Mouse (Mus musculus) G1E (cell line): ENCODE results near the gene Adap1. TPM values are rescaled to one million over a fixed set of nuclear protein-coding genes. Genes with fewer than 3 reads are reported as not detected.

Experiments
- ATAC-seq: 2 replicates; pipeline ENCODE4 v1.8.0; 2016; ENCODE audit warnings: mild to moderate bottlenecking; ENCODE audit not compliant: insufficient number of reproducible peaks, poor library complexity, low FRiP score, severe bottlenecking; ENCODE audit errors: extremely low read depth
- DNase-seq: peaks from one replicate; pipeline ENCODE4 v3.0.0; 2012; ENCODE audit warnings: low spot score
- H3K27me3 ChIP-seq: 2 replicates; pipeline ENCODE4 v1.6.1; 2012; ENCODE audit warnings: mild to moderate bottlenecking, low read length, inconsistent platforms; ENCODE audit not compliant: insufficient read depth
- H3K36me3 ChIP-seq: replicated peaks from 2 replicates; pipeline ENCODE3; 2012; ENCODE audit warnings: mild to moderate bottlenecking, inconsistent platforms
- H3K4me1 ChIP-seq: 2 replicates; pipeline ENCODE4 v1.6.1; 2012; ENCODE audit warnings: low read depth, low read length, inconsistent platforms, mixed read lengths; ENCODE audit not compliant: insufficient read depth
- H3K4me3 ChIP-seq: 2 replicates; pipeline ENCODE4 v1.5.1; 2012; ENCODE audit warnings: low read depth, mild to moderate bottlenecking, inconsistent platforms, low read length, moderate library complexity, mixed read lengths
- H3K9me3 ChIP-seq: replicated peaks from 2 replicates; pipeline ENCODE4 v1.6.1; 2012; ENCODE audit warnings: inconsistent platforms
- CTCF ChIP-seq: IDR thresholded peaks from 2 replicates; pipeline ENCODE4 v1.5.1; 2012; ENCODE audit warnings: low read depth, low read length, inconsistent platforms, mixed read lengths
- GATA1 ChIP-seq: IDR thresholded peaks from 2 replicates; pipeline ENCODE4 v1.6.1; 2012; ENCODE audit warnings: borderline replicate concordance, low read length, inconsistent platforms, mixed read lengths
- GATA2 ChIP-seq: IDR thresholded peaks from 2 replicates; pipeline ENCODE4 v1.6.1; 2012; ENCODE audit warnings: low read depth, low read length, inconsistent platforms, borderline replicate concordance
- POLR2AphosphoS5 ChIP-seq: IDR thresholded peaks from 2 replicates; pipeline ENCODE4 v1.6.1; 2012; ENCODE audit warnings: low read depth, low read length, inconsistent platforms; ENCODE audit not compliant: insufficient replicate concordance
- TAL1 ChIP-seq: conservative IDR thresholded peaks from 2 replicates; pipeline ENCODE4 v1.6.1; 2012; ENCODE audit warnings: low read depth, low read length, inconsistent platforms, mixed read lengths
- polyA plus RNA-seq: library from polyadenylated mRNA; stranded (reverse); fragments of >175 nt; gene quantifications from 2 replicates; pipeline ENCODE4 v1.2.3, GENCODE M21; 2012
- total RNA-seq, 2 experiments: library from RNA; stranded (forward) in 1 of 2; stranded (reverse) in 1 of 2; fragments of 200-1000 nt in 1 of 2; fragments of >200 nt in 1 of 2; fragmentation: Nextera tagmentation in 1 of 2; gene quantifications; 2 replicates each; pipeline ENCODE4 v1.2.3; 2014 to 2017

Gene Adap1
- total and polyA plus RNA-seq, 3 experiments: 1.4 to 2.3 (median 1.8) TPM

GRCm38 (mm10) chr5:139257265-139257664 is 68.2 kb downstream of the Adap1 start:
- ATAC-seq: no peak
- TF ChIP-seq POLR2AphosphoS5 (no peak), TAL1 (no peak), GATA2 (no peak), CTCF (no peak), GATA1 (no peak)
- Histone ChIP-seq H3K4me1 (peaks cover 54% of the 10 kb centered on the region), H3K36me3 (peaks cover 84% of the 10 kb centered on the region), H3K9me3 (no peaks in the 10 kb centered on the region), H3K27me3 (no peaks in the 10 kb centered on the region), H3K4me3 (no peak overlapping the region; the same call in 1 of the 2 replicates)
- no peak for DNase-seq

GRCm38 (mm10) chr5:139256211-139256765 is 69.1 kb downstream of the Adap1 start:
- ATAC-seq (no peak), DNase-seq (no peak)
- H3K4me3 ChIP-seq: no peak overlapping the region
- no peaks in the 10 kb centered on the region for H3K27me3 ChIP-seq
- peaks cover 61% of the 10 kb centered on the region for H3K4me1 ChIP-seq
- peaks cover 78% of the 10 kb centered on the region for H3K36me3 ChIP-seq
- no peaks in the 10 kb centered on the region for H3K9me3 ChIP-seq
- no peak for TF ChIP-seq GATA2
- no peak for TF ChIP-seq CTCF
- TF ChIP-seq TAL1: no peak
- no peak for TF ChIP-seq POLR2AphosphoS5
- no peak for TF ChIP-seq GATA1

DNA sequence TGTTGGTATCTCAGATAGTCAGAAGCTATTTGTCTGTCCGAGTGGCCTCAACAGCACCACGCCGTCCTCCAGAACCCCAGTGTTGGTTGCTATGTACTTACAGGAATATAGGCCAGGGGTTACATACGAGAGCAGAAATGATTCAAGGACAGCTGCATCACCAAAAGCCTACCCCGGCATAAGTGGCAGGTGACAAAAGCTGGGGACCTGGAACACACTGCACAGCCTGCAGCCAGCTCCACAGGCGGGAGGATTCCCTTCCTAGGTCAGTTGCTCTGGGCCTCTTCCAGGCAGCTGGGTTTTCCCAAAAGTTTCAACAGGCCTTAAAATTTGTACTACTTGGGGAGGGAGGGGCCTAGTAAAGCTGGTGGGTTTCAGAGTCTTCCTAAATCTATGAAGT is 69.6 kb downstream of the Adap1 start:
- peaks cover 78% of the 10 kb centered on the region for H3K36me3 ChIP-seq
- ATAC-seq: no peak

DNA sequence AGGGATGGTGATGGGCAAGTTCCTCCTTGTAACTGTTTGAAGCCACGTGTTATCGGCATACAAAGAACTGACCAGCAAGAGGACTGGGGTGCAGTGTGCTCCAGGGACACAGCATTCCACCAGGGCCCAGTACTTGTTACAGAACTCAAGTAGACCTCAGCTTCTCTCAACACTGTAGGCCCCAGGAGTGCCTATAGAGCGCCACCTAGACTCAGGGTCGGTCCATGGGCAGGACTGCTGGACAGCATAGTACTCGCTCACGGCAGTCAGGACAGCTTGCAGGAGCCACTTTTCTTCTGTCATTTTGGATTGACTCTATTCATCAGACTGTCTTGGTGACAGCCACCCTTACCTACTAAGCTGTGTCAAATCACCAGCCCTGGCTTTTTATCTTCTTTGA is 70.5 kb downstream of the Adap1 start:
- H3K4me3 ChIP-seq: no peak overlapping the region; the same call in 1 of the 2 replicates
- H3K9me3 ChIP-seq: no peaks in the 10 kb centered on the region
- TF ChIP-seq GATA2 (no peak), CTCF (no peak), TAL1 (no peak), GATA1 (no peak), POLR2AphosphoS5 (no peak)
- peaks cover 66% of the 10 kb centered on the region for H3K4me1 ChIP-seq
- no peak for DNase-seq
- H3K27me3 ChIP-seq: no peaks in the 10 kb centered on the region
- peaks cover 78% of the 10 kb centered on the region for H3K36me3 ChIP-seq
- no peak for ATAC-seq

More for the DNA sequence above, 69.6 kb downstream of the Adap1 start:
- peaks cover 66% of the 10 kb centered on the region for H3K4me1 ChIP-seq
- no peaks in the 10 kb centered on the region for H3K27me3 ChIP-seq
- TF ChIP-seq GATA2: no peak
- no peak for TF ChIP-seq POLR2AphosphoS5
- TF ChIP-seq CTCF: no peak
- TF ChIP-seq GATA1: no peak
- TF ChIP-seq TAL1: no peak
- H3K9me3 ChIP-seq: no peaks in the 10 kb centered on the region
- H3K4me3 ChIP-seq: no peak overlapping the region; the same call in 1 of the 2 replicates
- DNase-seq: no peak

- H3K36me3 ChIP-seq: peaks cover 77% of the 10 kb centered on the region
- TF ChIP-seq GATA1 (no peak), CTCF (no peak), TAL1 (no peak), GATA2 (no peak), POLR2AphosphoS5 (no peak)
- H3K4me3 ChIP-seq: peak overlapping the region; percentile 86
- no peaks in the 10 kb centered on the region for H3K9me3 ChIP-seq
- ATAC-seq (0 out of 2 replicates have a peak, but pooled peaks have one; percentile 36), DNase-seq (peak; percentile 52)
- peaks cover 65% of the 10 kb centered on the region for H3K4me1 ChIP-seq
- no peaks in the 10 kb centered on the region for H3K27me3 ChIP-seq
Measured at GRCm38 (mm10) chr5:139253301-139253741, 72.1 kb downstream of the Adap1 start.

GRCm38 (mm10) chr5:139252910-139253245 is 72.5 kb downstream of the Adap1 start:
- Histone ChIP-seq H3K4me1 (peaks cover 64% of the 10 kb centered on the region), H3K4me3 (peak overlapping the region; percentile 86), H3K27me3 (no peaks in the 10 kb centered on the region), H3K36me3 (peaks cover 77% of the 10 kb centered on the region), H3K9me3 (no peaks in the 10 kb centered on the region)
- ATAC-seq (peak; percentile 1; the same call in 1 of the 2 replicates), DNase-seq (no peak)
- TF ChIP-seq GATA1 (no peak), POLR2AphosphoS5 (no peak), CTCF (no peak), TAL1 (no peak), GATA2 (no peak)
